Mouse (Mus musculus): ENCODE measurements around the gene Hs3st1.
A peak's percentile ranks its signal among the peaks of the same experiment; 100 is the strongest.
"Not testable (repeated sequence)": the region's sequence is repeated elsewhere in the genome, so short reads cannot be mapped to it uniquely, and the experiment has no call there.

The Hs3st1 gene

GRCm38 (mm10) chr5:39755375-39755774 is at the start of gene Hs3st1:
Gene Hs3st1, minus strand, starts transcription at chr5:39755475.
- DNase-seq, result not testable (repeated sequence)

- no peak for DNase-seq
Measured at GRCm38 (mm10) chr5:39804663-39805062, 49.4 kb upstream of the Hs3st1 start.

GRCm38 (mm10) chr5:39803941-39804340 is 48.7 kb upstream of the Hs3st1 start:
- no peak for DNase-seq

- DNase-seq, result no peak
Measured at GRCm38 (mm10) chr5:39803457-39803856, 48.2 kb upstream of the Hs3st1 start.

GRCm38 (mm10) chr5:39802110-39802509 is 46.8 kb upstream of the Hs3st1 start:
- DNase-seq, result no peak

GRCm38 (mm10) chr5:39777094-39777710 is 21.9 kb upstream of the Hs3st1 start:
- peak; percentile 69 for DNase-seq

- DNase-seq, result no peak
Measured at GRCm38 (mm10) chr5:39771680-39772348, 16.5 kb upstream of the Hs3st1 start.

GRCm38 (mm10) chr5:39761682-39762456 is 6.6 kb upstream of the Hs3st1 start:
- DNase-seq, result no peak

- DNase-seq, result no peak
Measured at GRCm38 (mm10) chr5:39758890-39759475, 3.7 kb upstream of the Hs3st1 start.

- DNase-seq, result no peak
Measured at GRCm38 (mm10) chr5:39736843-39737242, 18.4 kb downstream of the Hs3st1 start.

GRCm38 (mm10) chr5:39733750-39734443 is 21.4 kb downstream of the Hs3st1 start:
- DNase-seq, result no peak

- no peak for DNase-seq
Measured at GRCm38 (mm10) chr5:39733013-39733749, 22.1 kb downstream of the Hs3st1 start.

GRCm38 (mm10) chr5:39715694-39716550 is 39.4 kb downstream of the Hs3st1 start:
- no peak for DNase-seq

GRCm38 (mm10) chr5:39715193-39715592 is 40.1 kb downstream of the Hs3st1 start:
- DNase-seq, result no peak

GRCm38 (mm10) chr5:39705539-39705938 is 49.7 kb downstream of the Hs3st1 start:
- no peak for DNase-seq

- DNase-seq, result no peak
Measured at GRCm38 (mm10) chr5:39660826-39661225, 94.4 kb downstream of the Hs3st1 start.

GRCm38 (mm10) chr5:39659417-39659816 is 95.9 kb downstream of the Hs3st1 start:
- no peak for DNase-seq

- no peak for DNase-seq
Measured at GRCm38 (mm10) chr5:39644827-39645380, 110.4 kb downstream of the Hs3st1 start.

- peak; percentile 95 for DNase-seq
Measured at GRCm38 (mm10) chr5:39643924-39644826, 111.1 kb downstream of the Hs3st1 start.
